Mouse (Mus musculus) CD4-positive, CD25-positive, alpha-beta regulatory T cell, adult 2 months (primary cell): ENCODE results near the gene Lcn10.
A peak's percentile ranks its signal among the peaks of the same experiment; 100 is the strongest.
"Not testable (repeated sequence)": the region's sequence is repeated elsewhere in the genome, so short reads cannot be mapped to it uniquely, and the experiment has no call there.

ENCODE experiments used
- DNase-seq: peaks from one replicate; pipeline ENCODE4 v3.0.0-alpha.2; 2012; ENCODE audit warnings: low read depth, low spot score

Lcn10 gene

DNA sequence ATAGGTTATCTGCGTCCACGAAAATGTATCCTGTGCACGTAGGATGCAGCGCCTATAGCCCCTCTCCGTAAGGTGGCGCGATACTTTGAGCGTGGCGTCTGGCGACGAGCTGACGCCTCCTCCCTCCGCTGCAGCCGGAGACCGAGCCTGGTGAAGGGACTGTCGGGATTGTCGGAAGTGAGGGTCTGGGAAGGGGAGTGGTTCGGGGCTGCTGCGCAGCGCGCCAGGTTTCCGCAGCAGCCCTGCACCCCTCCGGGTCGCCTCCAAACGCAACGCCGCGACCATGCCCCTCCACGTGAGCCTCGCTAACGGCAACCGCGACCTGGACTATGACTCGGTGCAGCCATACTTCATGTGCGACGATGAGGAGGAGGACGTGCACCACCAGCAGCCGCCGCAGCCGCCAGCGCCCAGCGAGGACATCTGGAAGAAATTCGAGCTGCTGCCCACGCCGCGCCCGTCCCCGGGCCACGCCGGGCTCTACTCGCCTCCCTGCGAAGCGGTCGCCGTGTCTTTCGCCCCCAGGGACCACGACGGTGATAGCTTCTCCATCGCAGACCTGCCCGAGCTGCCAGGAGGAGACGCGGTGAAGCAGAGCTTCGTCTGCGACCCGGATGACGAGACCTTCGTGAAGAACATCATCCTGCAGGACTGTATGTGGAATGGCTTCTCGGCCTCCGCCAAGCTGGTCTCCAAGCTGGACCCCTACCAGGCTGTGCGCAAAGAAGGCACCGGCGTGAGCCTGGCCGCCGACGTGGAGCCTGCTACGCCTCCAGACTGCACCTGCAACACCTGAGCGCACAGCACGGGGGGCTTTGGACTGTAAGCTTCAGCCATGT lies 24.3 kb downstream of the Lcn10 start, which contains the start of gene Bmyc:
Gene Bmyc, plus strand, starts transcription at position 97 of the 839 bp plus-strand sequence.
- DNase-seq = peak; percentile 90

DNA sequence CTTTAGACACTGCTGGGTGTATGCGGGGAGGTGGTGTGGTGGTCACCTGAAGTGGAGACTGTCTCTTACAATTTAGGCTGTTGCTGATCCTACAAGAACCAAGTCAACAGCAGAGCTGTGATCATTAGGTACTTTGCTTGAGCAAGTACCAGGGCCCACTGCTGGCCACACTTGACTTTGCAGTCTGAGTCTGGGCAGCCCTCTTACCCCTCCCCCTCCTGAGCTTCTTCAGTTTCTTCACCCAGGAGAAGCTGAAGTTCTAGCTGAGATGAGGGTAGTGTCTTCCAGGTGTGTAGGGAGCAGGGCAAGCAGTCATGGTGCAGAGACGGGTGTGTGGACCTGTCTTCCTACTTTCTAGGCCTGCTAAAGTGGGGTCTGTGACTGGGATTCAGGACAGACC lies 25.6 kb downstream of the Lcn10 start:
- DNase-seq = peak; percentile 75

DNA sequence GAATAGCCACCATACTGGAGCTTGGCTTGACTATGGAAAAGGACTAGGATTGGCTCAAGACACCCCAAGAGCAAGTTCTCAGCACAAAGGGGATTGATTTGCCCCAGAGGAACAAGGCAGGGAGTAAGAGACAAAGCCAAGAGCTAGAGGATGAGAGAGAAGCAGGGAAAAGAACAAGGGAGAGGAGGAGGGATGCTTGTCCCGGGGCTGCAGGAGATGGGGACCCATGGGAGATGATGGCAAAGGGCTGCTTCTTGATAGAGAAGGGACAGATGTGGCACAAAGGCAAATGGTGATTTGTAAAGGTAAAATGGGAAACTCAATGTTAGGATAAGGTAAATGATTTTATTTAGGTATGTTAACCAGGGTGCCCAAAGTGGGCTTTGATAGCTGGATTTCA lies 26.5 kb downstream of the Lcn10 start:
- DNase-seq = not testable (repeated sequence)

DNA sequence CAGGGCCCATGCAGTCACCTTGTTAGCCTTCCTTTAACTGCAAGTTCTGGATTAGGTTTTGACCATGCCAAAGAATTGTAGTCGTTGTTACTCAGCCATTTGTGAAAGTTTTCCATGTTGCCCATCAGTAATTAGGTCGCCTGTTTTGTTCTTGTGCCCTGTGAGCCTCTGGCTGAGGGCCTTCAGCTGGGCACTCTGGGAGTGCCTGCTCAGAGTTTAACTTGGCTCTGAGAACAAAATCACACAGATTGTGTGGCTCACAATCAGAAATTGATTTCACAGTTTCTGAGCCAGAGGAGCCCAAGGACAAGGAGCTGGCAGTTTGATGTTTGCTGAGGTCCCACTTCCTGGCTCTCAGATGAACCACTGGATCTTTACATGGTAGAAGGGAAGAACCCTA lies 27.3 kb downstream of the Lcn10 start:
- DNase-seq = not testable (repeated sequence)

DNA sequence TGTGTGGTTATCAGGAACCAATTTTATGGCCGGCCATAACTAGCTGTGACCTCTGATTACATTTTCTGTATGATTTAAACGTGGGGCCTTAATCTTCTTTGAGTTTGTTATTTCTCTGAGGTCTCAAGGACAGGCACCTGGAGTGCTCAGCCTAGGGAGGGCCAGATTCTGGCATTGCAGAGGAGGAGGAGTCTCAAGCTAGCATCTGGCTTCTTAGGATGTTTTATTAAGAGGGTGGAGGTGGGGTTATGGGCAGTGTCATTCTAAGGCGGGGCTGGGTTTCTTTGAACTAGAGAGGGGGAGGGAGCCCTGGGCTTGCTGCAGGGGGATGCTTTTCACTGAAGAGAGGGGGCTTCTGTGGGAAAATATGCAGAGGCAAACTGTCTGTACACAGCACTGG lies 29.1 kb downstream of the Lcn10 start:
- not testable (repeated sequence) for DNase-seq

- no peak for DNase-seq
These were observed 34.7 kb downstream of the Lcn10 start for GRCm38 (mm10) chr2:25717222-25717621.

DNA sequence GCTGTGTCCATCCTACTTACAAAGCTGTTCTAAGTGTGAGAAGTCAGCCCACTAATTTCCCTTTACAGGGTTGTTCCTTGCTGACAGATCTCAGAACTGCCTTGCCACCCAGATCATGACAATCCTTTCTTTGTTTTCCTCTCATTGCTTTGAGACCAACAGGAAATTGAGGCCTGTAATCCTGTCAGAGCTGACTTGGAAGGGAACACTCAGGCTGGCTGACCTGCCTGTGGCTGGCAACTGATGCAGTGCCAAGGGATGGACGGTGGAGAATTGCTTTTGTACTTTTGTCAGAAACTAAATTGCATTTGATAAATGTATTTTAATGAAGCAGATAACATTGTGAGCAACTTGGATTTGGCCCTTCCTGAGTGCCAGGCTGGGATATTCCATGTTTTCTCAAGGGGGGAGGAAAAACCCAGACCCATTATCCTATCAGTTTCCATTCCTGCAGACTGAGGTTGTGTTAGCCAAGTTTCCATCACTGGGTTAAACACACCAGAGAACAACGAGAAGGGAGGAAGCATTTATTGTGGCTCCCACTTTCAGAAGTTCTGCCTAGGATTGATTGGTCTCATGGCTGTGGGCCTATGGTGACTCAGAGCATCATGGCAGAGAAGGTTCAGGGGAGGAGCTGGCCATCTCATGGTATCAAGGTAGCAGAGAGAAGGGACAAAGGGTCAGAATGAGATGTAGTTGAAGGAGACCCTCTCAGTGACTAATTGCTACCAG lies 50.8 kb downstream of the Lcn10 start:
- no peak for DNase-seq
